Mouse (Mus musculus) natural killer cell, adult 2 months (primary cell): ENCODE data around the gene Bfsp2.

Experiments used
- DNase-seq, 2 experiments: peaks; one replicate each; pipeline ENCODE4 v3.0.0; 2022; ENCODE audit warnings: low spot score in 2 of 2

Gene Bfsp2

DNA sequence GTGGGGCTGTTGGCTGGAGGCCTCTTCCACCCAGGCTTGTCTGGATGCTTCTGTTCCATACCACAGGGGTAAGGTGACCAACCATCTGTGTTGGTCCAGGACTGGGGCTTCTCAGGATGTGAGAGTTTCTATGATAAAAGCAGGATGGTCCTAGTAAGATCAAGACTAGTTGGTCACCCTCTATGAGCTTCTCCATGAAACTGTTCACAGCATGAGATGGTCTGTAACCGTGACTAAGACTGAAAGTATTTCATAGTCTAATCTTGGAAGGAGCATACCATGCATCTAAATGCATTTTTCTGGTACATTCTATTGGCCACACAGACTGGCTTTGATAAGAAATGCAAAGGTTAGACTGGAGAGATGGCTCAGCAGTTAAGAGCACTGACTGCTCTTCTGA, 96.6 kb downstream of the Bfsp2 start:
- no peak for DNase-seq

GRCm38 (mm10) chr9:103382989-103383388, 97.2 kb downstream of the Bfsp2 start:
- DNase-seq = no peak

- no peak for DNase-seq
These were observed 99.7 kb downstream of the Bfsp2 start for GRCm38 (mm10) chr9:103380566-103380965.

DNA sequence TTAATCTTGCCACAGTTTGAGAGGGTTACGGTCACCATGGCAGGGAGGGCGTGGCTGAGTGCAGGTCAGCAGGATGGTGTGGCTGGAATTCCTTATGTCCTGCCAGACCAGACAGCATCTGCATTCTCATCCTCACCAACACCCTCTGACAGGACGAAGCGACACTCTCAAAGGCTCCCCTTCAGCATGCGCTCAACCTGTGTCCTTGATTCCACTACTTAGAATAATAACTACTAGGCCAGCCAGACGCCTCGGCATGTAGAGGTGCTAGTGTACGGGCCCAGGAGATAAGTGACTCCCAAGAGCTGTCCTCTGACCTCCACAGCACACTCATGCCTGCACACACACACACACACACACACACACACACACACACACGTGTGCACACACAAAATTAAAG, 101.0 kb downstream of the Bfsp2 start:
- no peak for DNase-seq

- no peak for DNase-seq
These were observed 101.5 kb downstream of the Bfsp2 start for GRCm38 (mm10) chr9:103378686-103379085.

DNA sequence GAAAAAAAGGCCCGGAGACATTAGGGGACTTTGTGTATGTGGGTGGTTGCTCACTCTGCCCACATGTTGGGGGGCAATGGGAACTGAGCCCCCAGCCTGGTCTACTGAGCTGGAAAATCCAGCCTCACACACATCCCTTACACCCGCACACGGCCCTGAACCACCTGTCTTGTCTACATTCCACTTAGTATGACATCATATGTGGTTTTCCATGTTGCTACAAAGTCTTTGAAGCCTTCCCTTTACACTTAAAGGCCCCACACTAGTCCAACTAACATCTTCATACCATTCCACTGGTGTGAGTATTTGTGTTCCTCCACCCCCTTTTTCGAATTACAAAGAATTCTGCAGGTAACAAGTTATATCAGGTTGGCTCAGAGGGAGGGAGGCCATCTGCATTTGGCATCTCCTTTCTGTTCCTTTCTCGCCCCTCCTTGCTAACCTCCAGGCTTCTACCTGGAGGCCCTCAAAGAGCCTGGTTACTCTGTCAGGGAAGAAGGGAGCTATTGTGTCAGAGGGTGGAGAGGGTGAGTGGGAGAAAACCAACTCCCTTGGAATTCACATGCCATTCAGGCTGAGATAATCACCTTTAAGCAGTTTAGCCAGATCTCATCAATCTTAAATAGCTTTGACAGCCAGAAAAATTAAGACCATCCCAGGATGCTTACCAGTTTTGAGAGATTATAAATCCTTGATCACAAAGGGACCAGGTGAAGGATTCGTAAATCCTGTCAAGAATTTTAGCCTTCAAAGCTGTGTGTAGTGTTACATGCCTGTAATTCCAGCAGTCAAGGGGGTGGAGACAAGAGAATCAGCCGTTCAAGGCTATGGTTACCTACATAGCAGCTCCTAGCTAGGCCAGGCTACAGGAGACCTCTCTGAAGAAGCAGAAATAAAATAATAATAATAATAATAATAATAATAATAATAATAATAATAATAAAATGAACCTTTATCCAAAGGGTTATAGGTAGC, 103.6 kb downstream of the Bfsp2 start:
- DNase-seq = no peak
